ENCODE assay signal across 26 mouse cellular contexts in the genomic region with DNA sequence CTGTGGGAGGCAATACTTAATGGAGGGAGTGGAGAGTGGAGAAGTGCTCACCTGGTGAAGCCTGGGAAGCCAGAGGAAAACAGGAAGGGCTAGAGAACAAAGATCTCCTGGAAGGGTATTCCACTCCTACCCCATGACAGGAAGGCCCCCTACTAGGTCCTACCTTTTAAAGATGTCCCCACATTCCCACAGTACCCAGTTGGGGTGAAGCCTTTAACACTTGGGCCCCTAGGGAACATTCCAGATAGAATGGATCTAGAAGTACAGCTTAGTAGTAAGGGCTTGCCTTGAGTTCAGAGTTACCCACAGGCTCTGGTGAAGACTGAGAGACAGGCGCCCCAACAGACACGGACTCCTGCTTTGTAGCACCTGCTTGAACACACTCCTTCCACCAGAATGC.
DNase-seq lines count a peak whose midpoint lies in the region; ATAC-seq and TF ChIP-seq lines count a peak whose summit lies in the region.
"Had no signal": no experiment of that assay in that cellular context is flagged by ENCODE, and none has a peak within 500 bp of the region (broad histone marks: within the 10 kb centered on the region; RNA-seq: fewer than 3 reads in every experiment).

No protein-coding gene starts in this region.

- WGBS in forebrain, embryonic 10.5 days = 82% methylated on average over 2 of the region's 2 CpGs
- WGBS in forebrain, embryonic 14.5 days = 57% methylated on average over 2 of the region's 2 CpGs
- WGBS in stomach, embryonic 16.5 days = 91% methylated on average over 2 of the region's 2 CpGs

- H3K4me3 ChIP-seq in forebrain, embryonic 10.5 days = no peak overlapping the region
- no peak overlapping the region for H3K4me3 ChIP-seq in forebrain, embryonic 14.5 days (ENCODE audit: low read depth, low read length)
- H3K4me3 ChIP-seq in ES-Bruce4 (ENCODE audit: low read depth, low read length) = no peak overlapping the region
- H3K4me3 ChIP-seq in embryonic fibroblast, embryonic 13.5 days (ENCODE audit: insufficient read depth, low read length) = no peak overlapping the region
- H3K4me3 ChIP-seq in stomach, embryonic 16.5 days (replicated peaks; ENCODE audit: low read length) = no peak overlapping the region
- H3K4me3 ChIP-seq: embryonic facial prominence, embryonic 12.5 days; forebrain, embryonic 13.5 days; heart, embryonic 10.5 days; heart, embryonic 15.5 days; midbrain, embryonic 13.5 days had no signal

- no peak for TF ChIP-seq POLR2A in ES-Bruce4 (IDR thresholded peaks at IDR 0.05; ENCODE audit: insufficient read depth, low read length)
- TF ChIP-seq POLR2A in embryonic fibroblast, embryonic 13.5 days (IDR thresholded peaks at IDR 0.05; ENCODE audit: low read depth, low read length) = no peak

- TF ChIP-seq EP300 in ES-Bruce4 (IDR thresholded peaks at IDR 0.05; ENCODE audit: insufficient read depth, low read depth, low read length) = no peak

- DNase-seq in forebrain, embryonic 10.5 days (ENCODE audit: extremely low spot score, low spot score) = no peak
- no peak for DNase-seq in forebrain, embryonic 14.5 days (ENCODE audit: low spot score)
- no peak for DNase-seq in left cerebral cortex, postnatal 25 days (ENCODE audit: low spot score in 2 of 2)
- DNase-seq in frontal cortex, postnatal 14 days (ENCODE audit: low spot score in 2 of 2) = no peak
- DNase-seq: adrenal gland, postnatal 36 days; cerebellum, adult 2 months; cerebellum, postnatal 14 days; kidney, adult 9 months; kidney, postnatal 14 days; liver; lung, adult 2 months; lung, postnatal 10 days; thymus, postnatal 25 days had no signal

- no peak for TF ChIP-seq CTCF in ES-Bruce4 (IDR thresholded peaks at IDR 0.05; ENCODE audit: low read depth, low read length)
- no peak for TF ChIP-seq CTCF in embryonic fibroblast, embryonic 13.5 days (IDR thresholded peaks at IDR 0.05; ENCODE audit: borderline replicate concordance, insufficient read depth, low read length)

- no peak overlapping the region for H3K4me2 ChIP-seq in forebrain, embryonic 14.5 days (ENCODE audit: low read length)
- H3K4me2 ChIP-seq in stomach, embryonic 16.5 days (ENCODE audit: low read depth, low read length) = no peak overlapping the region
- H3K4me2 ChIP-seq: embryonic facial prominence, embryonic 12.5 days; forebrain, embryonic 13.5 days; heart, embryonic 15.5 days; hindbrain, embryonic 14.5 days; midbrain, embryonic 13.5 days had no signal

- peaks cover 78% of the 10 kb centered on the region for H3K4me1 ChIP-seq in forebrain, embryonic 10.5 days
- peaks cover 12% of the 10 kb centered on the region for H3K4me1 ChIP-seq in forebrain, embryonic 14.5 days (ENCODE audit: control insufficient read depth, insufficient read depth, low read length)
- H3K4me1 ChIP-seq in ES-Bruce4 (ENCODE audit: control insufficient read depth, insufficient read depth, low read length) = peaks cover 23% of the 10 kb centered on the region
- H3K4me1 ChIP-seq in embryonic fibroblast, embryonic 13.5 days (ENCODE audit: control insufficient read depth, insufficient read depth, low read length) = peaks cover 39% of the 10 kb centered on the region
- H3K4me1 ChIP-seq in stomach, embryonic 16.5 days (ENCODE audit: control insufficient read depth, insufficient read depth, low read length) = peaks cover 70% of the 10 kb centered on the region

- ATAC-seq in forebrain, embryonic 14.5 days = no peak
- no peak for ATAC-seq in stomach, embryonic 16.5 days (ENCODE audit: insufficient read depth, low FRiP score)
- ATAC-seq: forebrain, embryonic 13.5 days; intestine, postnatal 0 days; midbrain, embryonic 13.5 days; Patski had no signal

- peak overlapping the region; percentile 80 for H3K27ac ChIP-seq in forebrain, embryonic 10.5 days
- no peak overlapping the region for H3K27ac ChIP-seq in forebrain, embryonic 14.5 days (ENCODE audit: low read depth, low read length)
- H3K27ac ChIP-seq in ES-Bruce4 (ENCODE audit: insufficient read depth, low read length) = peak overlapping the region; percentile 60
- H3K27ac ChIP-seq in embryonic fibroblast, embryonic 13.5 days (ENCODE audit: insufficient read depth, low read length) = peak overlapping the region; percentile 92
- H3K27ac ChIP-seq in stomach, embryonic 16.5 days (ENCODE audit: low read length) = peak overlapping the region; percentile 53
- H3K27ac ChIP-seq: embryonic facial prominence, embryonic 12.5 days; forebrain, embryonic 13.5 days; heart, embryonic 15.5 days; hindbrain, embryonic 14.5 days; liver, embryonic 14.5 days; macrophage; midbrain, embryonic 13.5 days had no signal

- peaks cover 11% of the 10 kb centered on the region for H3K36me3 ChIP-seq in forebrain, embryonic 10.5 days (replicated peaks)
- no peaks in the 10 kb centered on the region for H3K36me3 ChIP-seq in forebrain, embryonic 14.5 days (ENCODE audit: control insufficient read depth, insufficient read depth, low read length)
- H3K36me3 ChIP-seq in ES-Bruce4 (ENCODE audit: control insufficient read depth, insufficient read depth, low read length, poor library complexity, severe bottlenecking) = no peaks in the 10 kb centered on the region
- H3K36me3 ChIP-seq in stomach, embryonic 16.5 days (ENCODE audit: control insufficient read depth, insufficient read depth, low read length) = no peaks in the 10 kb centered on the region
- H3K36me3 ChIP-seq: embryonic facial prominence, embryonic 12.5 days; heart, embryonic 15.5 days; midbrain, embryonic 13.5 days had no signal

- intact Hi-C loops in left cerebral cortex, postnatal 25 days (cut with DNase I) = no loop called here

- H3K9me3 ChIP-seq in forebrain, embryonic 10.5 days = no peaks in the 10 kb centered on the region
- no peaks in the 10 kb centered on the region for H3K9me3 ChIP-seq in forebrain, embryonic 14.5 days (replicated peaks; ENCODE audit: control insufficient read depth, low read length)
- H3K9me3 ChIP-seq in ES-Bruce4 (replicated peaks; ENCODE audit: control insufficient read depth, insufficient read depth, low read length, poor library complexity, severe bottlenecking) = no peaks in the 10 kb centered on the region
- no peaks in the 10 kb centered on the region for H3K9me3 ChIP-seq in stomach, embryonic 16.5 days (replicated peaks; ENCODE audit: control insufficient read depth, low read length)
- H3K9me3 ChIP-seq: embryonic facial prominence, embryonic 12.5 days; forebrain, embryonic 13.5 days; heart, embryonic 10.5 days; heart, embryonic 15.5 days; midbrain, embryonic 13.5 days had no signal

- no peak overlapping the region for H3K9ac ChIP-seq in forebrain, embryonic 14.5 days (ENCODE audit: low read length)
- H3K9ac ChIP-seq in ES-Bruce4 (ENCODE audit: low read depth, poor library complexity, severe bottlenecking) = no peak overlapping the region
- no peak overlapping the region for H3K9ac ChIP-seq in stomach, embryonic 16.5 days (ENCODE audit: low read length)
- H3K9ac ChIP-seq: embryonic facial prominence, embryonic 12.5 days; forebrain, embryonic 13.5 days; heart, embryonic 15.5 days; hindbrain, embryonic 14.5 days; liver, embryonic 14.5 days; midbrain, embryonic 13.5 days had no signal

- H3K27me3 ChIP-seq in forebrain, embryonic 10.5 days (ENCODE audit: poor library complexity, severe bottlenecking) = no peaks in the 10 kb centered on the region
- H3K27me3 ChIP-seq in forebrain, embryonic 14.5 days (replicated peaks; ENCODE audit: control insufficient read depth, insufficient read depth, low read length) = no peaks in the 10 kb centered on the region
- H3K27me3 ChIP-seq in ES-Bruce4 (ENCODE audit: control insufficient read depth, insufficient read depth, low read length, poor library complexity, severe bottlenecking) = no peaks in the 10 kb centered on the region
- H3K27me3 ChIP-seq in stomach, embryonic 16.5 days (ENCODE audit: control insufficient read depth, insufficient read depth, low read length) = no peaks in the 10 kb centered on the region
- H3K27me3 ChIP-seq: embryonic facial prominence, embryonic 12.5 days; forebrain, embryonic 13.5 days; heart, embryonic 15.5 days; midbrain, embryonic 13.5 days; Patski had no signal
